Mouse (Mus musculus) heart, adult 2 months (tissue): Measurements from ENCODE around the gene Gm20518.
A peak's percentile ranks its signal among the peaks of the same experiment; 100 is the strongest.

ENCODE experiments used
- CTCF ChIP-seq: fragments of 200-600 bp; IDR thresholded peaks from 2 replicates; pipeline ENCODE4 v1.8.1; 2022; ENCODE audit warnings: antibody characterized with exemption, mild to moderate bottlenecking, moderate library complexity
- EP300 ChIP-seq: fragments of 200-500 bp; IDR thresholded peaks from 2 replicates; pipeline ENCODE4 v1.6.1; 2011; ENCODE audit warnings: low read depth, low read length, control low read depth; ENCODE audit not compliant: insufficient read depth
- POLR2A ChIP-seq: fragments of 200-500 bp; IDR thresholded peaks from 2 replicates; pipeline ENCODE4 v1.6.1; 2011; ENCODE audit warnings: mild to moderate bottlenecking, low read depth, low read length, control low read depth; ENCODE audit not compliant: insufficient read depth

- TF ChIP-seq CTCF (peak; percentile 99), POLR2A (peak; percentile 74), EP300 (0 out of 2 replicates have a peak, but pooled peaks have one; percentile 21)
Observed at GRCm38 (mm10) chr16:17911052-17911595, 19.7 kb upstream of the Gm20518 start, which contains the start of gene Ess2.
